ENCODE assay signal across 9 mouse cellular contexts in genomic region chr8:64618618-64619017, GRCm38 (mm10).
A peak's percentile ranks its signal among the peaks of the same experiment; 100 is the strongest.
DNase-seq lines count a peak whose midpoint lies in the region; ATAC-seq and TF ChIP-seq lines count a peak whose summit lies in the region.
"Had no signal": no experiment of that assay in that cellular context is flagged by ENCODE, and none has a peak within 500 bp of the region (broad histone marks: within the 10 kb centered on the region; RNA-seq: fewer than 3 reads in every experiment).

No protein-coding gene starts in this region.

- no peaks in the 10 kb centered on the region for H3K79me2 ChIP-seq in liver, adult 2 months (ENCODE audit: control insufficient read depth, insufficient read depth, low read length)

- no peak overlapping the region for H3K9ac ChIP-seq in hindbrain, embryonic 11.5 days (ENCODE audit: low read depth, low read length)
- no peak overlapping the region for H3K9ac ChIP-seq in liver, adult 2 months (ENCODE audit: low read depth, low read length)
- H3K9ac ChIP-seq: heart, embryonic 13.5 days had no signal

- H3K36me3 ChIP-seq in hindbrain, embryonic 11.5 days (ENCODE audit: control insufficient read depth, insufficient read depth, low read length), result 0 out of 2 replicates have a peak, but pooled peaks cover 2% of the 10 kb centered on the region
- H3K36me3 ChIP-seq in liver, adult 2 months (ENCODE audit: control insufficient read depth, insufficient read depth, low read length), result no peaks in the 10 kb centered on the region

- peak; percentile 74; the same call in 1 of the 2 replicates for ATAC-seq in hindbrain, embryonic 11.5 days (ENCODE audit: low FRiP score)

- H3K4me3 ChIP-seq in hindbrain, embryonic 11.5 days (ENCODE audit: low read depth, low read length), result no peak overlapping the region
- no peak overlapping the region for H3K4me3 ChIP-seq in liver, adult 2 months (ENCODE audit: insufficient read depth, low read depth, low read length)
- H3K4me3 ChIP-seq: heart, embryonic 13.5 days had no signal

- H3K27ac ChIP-seq in hindbrain, embryonic 11.5 days (ENCODE audit: low read depth, low read length), result no peak overlapping the region
- H3K27ac ChIP-seq in liver, adult 2 months (replicated peaks; ENCODE audit: insufficient read depth, low read depth, low read length), result no peak overlapping the region
- H3K27ac ChIP-seq: heart, embryonic 13.5 days had no signal

- no peak overlapping the region for H3K4me2 ChIP-seq in hindbrain, embryonic 11.5 days (replicated peaks; ENCODE audit: low read depth, low read length)
- H3K4me2 ChIP-seq: heart, embryonic 13.5 days had no signal

- TF ChIP-seq POLR2A in liver, adult 2 months (IDR thresholded peaks at IDR 0.05; ENCODE audit: extremely low read depth, insufficient read depth, low read length), result no peak

- H3K9me3 ChIP-seq in hindbrain, embryonic 11.5 days (ENCODE audit: control insufficient read depth, low read length), result no peaks in the 10 kb centered on the region
- H3K9me3 ChIP-seq: heart, embryonic 13.5 days had no signal

- H3K27me3 ChIP-seq in hindbrain, embryonic 11.5 days (ENCODE audit: control insufficient read depth, insufficient read depth, low read length), result no peaks in the 10 kb centered on the region
- no peaks in the 10 kb centered on the region for H3K27me3 ChIP-seq in liver, adult 2 months (ENCODE audit: control insufficient read depth, insufficient read depth, low read length)
- H3K27me3 ChIP-seq: heart, embryonic 13.5 days had no signal

- WGBS in hindbrain, embryonic 11.5 days, result 50% methylated on average over 11 of the region's 11 CpGs
- 52% methylated on average over 11 of the region's 11 CpGs for WGBS in liver, adult 2 months

- peak; percentile 40 for DNase-seq in urinary bladder, postnatal 14 days (ENCODE audit: low spot score)
- DNase-seq in urinary bladder, postnatal 4 days (ENCODE audit: low spot score in 2 of 2), result no peak
- peak; percentile 74 for DNase-seq in adrenal gland, postnatal 14 days
- DNase-seq in embryo, embryonic 11 days, result peak; percentile 74
- peak; percentile 66 for DNase-seq in hindbrain, embryonic 11.5 days (ENCODE audit: low spot score)
- DNase-seq in liver, adult 2 months (ENCODE audit: extremely low read depth, low read depth, low spot score), result peak; percentile 38
- peak; percentile 31 for DNase-seq in neural tube, embryonic 10.5 days (ENCODE audit: extremely low spot score, low spot score)
- DNase-seq in thymus, postnatal 4 days, result peak; percentile 62

- TF ChIP-seq CTCF in liver, adult 2 months (IDR thresholded peaks at IDR 0.05; ENCODE audit: low read depth, low read length), result peak; percentile 92

- no peaks in the 10 kb centered on the region for H3K4me1 ChIP-seq in hindbrain, embryonic 11.5 days (replicated peaks; ENCODE audit: control insufficient read depth, insufficient read depth, low read length)
- no peaks in the 10 kb centered on the region for H3K4me1 ChIP-seq in liver, adult 2 months (ENCODE audit: control insufficient read depth, insufficient read depth, low read length)

Comparison
In these comparisons a context has a peak if more than half of its experiments do, and no peak if none do; other contexts are left out.
1. DNase-seq: peak in urinary bladder, postnatal 14 days (single experiment), adrenal gland, postnatal 14 days (single experiment), embryo, embryonic 11 days (single experiment), hindbrain, embryonic 11.5 days (single experiment), liver, adult 2 months (single experiment), neural tube, embryonic 10.5 days (single experiment) and thymus, postnatal 4 days (single experiment); none in urinary bladder, postnatal 4 days (0 of 2).